Mouse (Mus musculus) cerebellum, adult 8-10 months (tissue): ENCODE results near the gene Cnih4.

ENCODE experiments used
- DNase-seq: peaks from one replicate; pipeline ENCODE4 v3.0.0; 2022

The Cnih4 gene

DNA sequence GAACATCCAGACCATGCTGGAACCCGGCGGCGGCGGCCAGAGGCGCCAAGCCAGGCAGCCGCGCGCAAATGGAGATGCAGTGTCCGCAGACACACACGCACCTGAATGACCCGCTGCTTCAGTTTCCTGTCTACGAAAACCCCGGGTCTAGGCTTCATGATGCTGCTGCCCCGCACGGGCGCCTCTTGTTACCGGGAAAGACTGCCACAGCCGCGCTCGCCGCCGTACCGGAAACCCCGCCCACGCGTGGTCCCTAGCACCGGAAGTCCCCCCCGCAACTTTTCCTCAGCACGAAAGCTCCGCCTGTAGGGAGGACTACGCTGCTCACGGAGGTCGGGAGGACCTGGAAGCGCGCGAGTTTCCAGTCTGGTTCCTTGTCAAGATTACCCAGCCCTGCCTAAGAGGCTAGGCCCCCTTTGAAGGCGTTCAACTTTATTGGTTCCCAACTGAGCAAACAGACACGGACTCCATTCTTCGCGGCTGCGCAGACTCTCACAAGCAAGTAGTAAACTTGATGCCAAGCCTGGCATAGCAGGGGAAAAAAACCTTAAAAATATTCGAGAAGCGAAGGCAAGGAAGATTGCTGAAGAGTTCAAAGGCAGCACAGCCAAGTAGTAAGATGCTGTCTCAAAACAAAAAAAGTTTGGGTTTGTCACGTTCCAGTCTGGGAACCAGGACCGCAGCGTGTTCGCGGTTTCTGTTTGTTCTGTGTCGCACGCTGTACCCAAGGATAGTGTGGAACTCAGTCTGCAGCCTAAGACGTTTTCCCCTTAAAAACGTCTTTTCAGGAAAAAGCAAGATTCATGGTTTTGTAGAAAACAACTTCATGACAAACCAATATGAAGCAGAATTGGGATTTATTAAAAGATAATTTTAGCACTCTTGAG lies at the start of gene Cnih4, which contains the start of gene Nvl:
Gene Cnih4, plus strand, starts transcription at position 744 of the 887 bp plus-strand sequence.
Gene Nvl, minus strand, starts transcription at position 255 of the 887 bp plus-strand sequence.
- peak; percentile 92 for DNase-seq

DNA sequence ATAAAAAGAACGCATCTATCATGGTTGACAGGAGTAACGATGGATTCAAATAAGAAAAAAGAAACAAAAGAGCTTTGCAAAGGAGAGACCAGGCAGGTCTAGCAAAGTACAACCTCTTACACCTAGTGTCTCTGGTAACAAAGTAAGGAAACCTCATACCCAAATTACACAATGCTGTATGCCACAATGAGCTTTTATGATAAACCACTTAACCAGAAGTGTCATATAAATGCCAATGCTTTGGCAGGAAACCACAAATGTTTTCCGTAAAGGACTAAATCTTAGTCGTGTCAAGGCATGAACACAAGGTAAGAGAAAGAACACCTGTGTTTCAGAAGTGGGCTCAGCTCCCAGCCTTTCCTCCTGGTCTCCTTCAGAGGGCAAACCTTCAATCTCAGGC lies 27.4 kb upstream of the Cnih4 start:
- DNase-seq: no peak

- no peak for DNase-seq
Measured at GRCm38 (mm10) chr1:181124145-181124544, 20.3 kb upstream of the Cnih4 start.

- DNase-seq: no peak
Measured at GRCm38 (mm10) chr1:181125916-181126315, 18.6 kb upstream of the Cnih4 start.

DNA sequence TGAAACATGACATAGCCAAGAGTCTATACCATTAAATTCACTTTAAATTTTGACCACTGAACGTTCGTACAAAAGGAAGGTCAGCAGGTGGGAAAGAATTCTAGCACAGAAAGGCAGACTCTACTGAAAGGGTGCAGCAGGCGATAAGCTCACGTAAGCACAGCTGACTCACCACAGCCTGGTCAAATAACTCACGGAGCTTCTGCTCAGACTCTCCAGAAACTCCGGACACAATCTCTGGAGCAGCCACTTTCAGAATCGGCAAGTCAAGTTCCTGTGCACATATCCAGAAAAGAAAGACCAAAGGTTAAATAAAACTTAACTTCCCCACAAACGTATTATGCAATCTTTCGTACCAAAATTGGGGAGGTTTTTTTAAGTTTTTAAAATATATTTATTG lies 17.7 kb upstream of the Cnih4 start:
- DNase-seq: no peak

GRCm38 (mm10) chr1:181131915-181132314 lies 12.6 kb upstream of the Cnih4 start:
- no peak for DNase-seq

- DNase-seq: no peak
Measured at GRCm38 (mm10) chr1:181138730-181139129, 5.8 kb upstream of the Cnih4 start.

- no peak for DNase-seq
Measured at GRCm38 (mm10) chr1:181143609-181143949, 914 bp upstream of the Cnih4 start.

GRCm38 (mm10) chr1:181144966-181145365 lies 473 bp downstream of the Cnih4 start:
- no peak for DNase-seq

DNA sequence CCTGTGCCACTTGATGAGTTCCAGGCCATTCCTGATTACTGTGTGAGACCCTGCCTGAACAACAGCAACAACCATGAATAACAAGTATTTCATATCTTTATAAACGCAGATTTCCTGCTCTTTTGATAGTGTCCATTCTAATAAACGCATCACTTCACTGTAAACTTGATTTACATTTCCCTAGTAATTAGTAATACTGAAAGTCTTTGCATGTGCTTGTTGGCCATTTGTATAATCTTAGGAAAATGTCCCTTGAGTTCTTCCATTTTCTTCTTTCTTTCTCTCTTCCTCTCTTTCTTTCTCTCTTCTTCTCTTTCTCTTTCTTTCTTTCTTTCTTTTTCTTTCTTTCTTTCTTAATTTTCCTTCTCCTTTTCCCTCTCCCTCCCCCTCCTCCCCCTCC lies 1.7 kb downstream of the Cnih4 start:
- no peak for DNase-seq

- no peak for DNase-seq
Measured at GRCm38 (mm10) chr1:181148540-181148939, 4.0 kb downstream of the Cnih4 start.

DNA sequence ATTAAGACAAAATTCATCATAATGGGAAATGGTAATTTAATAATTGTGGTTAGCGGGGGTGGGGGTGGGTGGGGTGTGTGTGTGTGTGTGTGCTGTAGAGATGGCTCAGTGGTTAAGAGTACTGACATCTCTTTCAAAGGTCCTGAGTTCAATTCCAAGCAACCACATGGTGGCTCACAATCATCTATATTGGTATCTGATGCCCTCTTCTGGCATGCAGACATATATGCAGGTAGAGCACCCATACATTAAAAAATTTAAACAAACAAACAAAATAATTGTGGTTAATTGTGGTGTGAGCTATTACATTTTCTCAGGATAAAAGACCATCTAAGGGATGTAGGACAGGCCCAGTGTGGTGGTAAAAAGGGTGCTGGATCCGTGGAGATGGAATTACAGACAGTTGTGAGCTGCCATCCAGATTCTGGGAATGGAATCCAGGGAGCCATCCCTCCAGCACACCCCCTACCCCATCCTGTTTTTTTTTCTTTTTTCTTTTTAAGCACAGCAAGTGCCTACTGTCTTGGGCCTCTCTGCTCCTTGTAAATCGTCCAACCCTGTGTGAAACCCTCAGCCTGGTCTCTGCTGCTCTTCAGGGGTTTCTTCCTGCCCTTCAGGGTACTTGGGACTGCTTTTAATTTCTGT lies 5.0 kb downstream of the Cnih4 start:
- no peak for DNase-seq

GRCm38 (mm10) chr1:181150431-181150826 lies 5.9 kb downstream of the Cnih4 start:
- DNase-seq: no peak

- DNase-seq: peak; percentile 89
Measured at GRCm38 (mm10) chr1:181150827-181151534, 6.5 kb downstream of the Cnih4 start.

DNA sequence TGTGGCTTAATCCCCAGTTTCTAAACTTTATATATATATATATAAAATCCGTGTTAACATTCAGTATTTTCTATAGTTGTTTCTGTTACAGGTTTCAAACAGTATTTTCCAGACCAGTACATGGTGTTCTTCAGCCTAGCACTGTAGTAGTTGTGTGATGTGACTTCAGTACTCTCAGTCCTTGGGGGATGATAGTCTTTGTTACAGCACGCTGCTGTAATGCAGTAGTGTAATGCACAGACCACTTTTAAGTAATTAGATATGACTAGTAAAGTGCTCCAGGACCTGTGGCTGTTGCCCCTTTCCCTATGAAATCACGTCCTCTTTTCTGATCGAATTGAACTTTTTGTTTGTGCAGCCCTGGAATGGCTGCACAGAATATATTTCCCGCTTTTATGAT lies 7.0 kb downstream of the Cnih4 start:
- DNase-seq: no peak

DNA sequence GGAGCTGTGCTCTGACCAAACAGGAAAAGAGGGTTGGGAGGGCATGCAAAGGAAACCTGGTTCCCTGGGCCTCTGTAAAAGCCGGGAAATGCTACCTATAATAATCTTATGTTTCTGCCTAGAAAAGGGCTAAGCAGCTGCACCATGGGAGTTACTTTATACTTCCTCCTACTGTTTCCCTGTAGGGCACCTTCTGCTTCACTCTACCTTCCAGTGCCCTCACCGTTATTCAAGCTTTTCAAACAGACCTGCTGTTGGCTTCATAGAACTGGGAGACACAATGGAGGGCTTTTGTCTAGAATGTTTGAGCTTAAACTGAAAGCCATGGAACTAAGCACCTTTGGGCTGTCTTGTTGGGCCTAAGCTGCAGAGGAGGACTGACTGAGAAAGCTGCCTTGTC lies 23.3 kb downstream of the Cnih4 start:
- no peak for DNase-seq

GRCm38 (mm10) chr1:181168377-181168776 lies 23.9 kb downstream of the Cnih4 start:
- no peak for DNase-seq

DNA sequence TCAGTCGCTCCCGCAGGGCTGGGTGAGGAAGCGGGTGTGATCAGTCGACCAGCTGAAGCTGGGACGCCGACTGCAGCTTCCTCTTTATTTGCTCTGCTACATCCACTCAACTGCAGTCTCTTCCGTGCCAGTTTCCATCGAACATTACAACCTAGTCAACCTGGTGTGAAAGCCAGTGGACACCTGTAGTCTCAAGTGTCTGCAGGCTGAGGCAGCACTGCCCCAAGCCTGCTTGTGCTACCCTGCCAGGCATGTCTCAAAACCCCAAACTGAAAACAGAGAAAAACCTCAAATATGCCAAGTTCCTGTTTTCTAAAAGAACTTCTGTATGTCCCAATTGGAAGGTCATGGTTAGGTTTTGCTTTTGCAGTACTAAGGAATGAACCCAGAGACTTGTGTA lies 25.7 kb downstream of the Cnih4 start:
- DNase-seq: no peak

- no peak for DNase-seq
Measured at GRCm38 (mm10) chr1:181188925-181189324, 44.4 kb downstream of the Cnih4 start.

- DNase-seq: no peak
Measured at GRCm38 (mm10) chr1:181199446-181199845, 55.0 kb downstream of the Cnih4 start.

GRCm38 (mm10) chr1:181210147-181210546 lies 65.7 kb downstream of the Cnih4 start:
- no peak for DNase-seq

- DNase-seq: peak; percentile 31
Measured at GRCm38 (mm10) chr1:181210601-181211402, 66.3 kb downstream of the Cnih4 start.

GRCm38 (mm10) chr1:181211403-181211919 lies 67.0 kb downstream of the Cnih4 start:
- no peak for DNase-seq
